Comparison of ENCODE assay signal across 26 mouse cellular contexts in genomic region chr11:70566586-70566985, GRCm38 (mm10). TPM values are rescaled to one million over a fixed set of nuclear protein-coding genes. Genes with fewer than 3 reads are reported as not detected.
DNase-seq lines count a peak whose midpoint lies in the region; ATAC-seq lines count a peak whose summit lies in the region.
"Had no signal": no experiment of that assay in that cellular context is flagged by ENCODE, and none has a peak within 500 bp of the region (broad histone marks: within the 10 kb centered on the region; RNA-seq: fewer than 3 reads in every experiment).

No protein-coding gene starts in this region.

- no peaks in the 10 kb centered on the region for H3K9me3 ChIP-seq in limb, embryonic 11.5 days (ENCODE audit: control insufficient read depth, low read length)
- H3K9me3 ChIP-seq in limb, embryonic 10.5 days (replicated peaks) = no peaks in the 10 kb centered on the region
- H3K9me3 ChIP-seq: embryonic facial prominence, embryonic 12.5 days; forebrain, embryonic 13.5 days; kidney, embryonic 15.5 days; limb, embryonic 15.5 days; liver, embryonic 15.5 days had no signal

- intact Hi-C loops in heart, postnatal 36 days (cut with DNase I) = no loop called here

- no peaks in the 10 kb centered on the region for H3K27me3 ChIP-seq in limb, embryonic 11.5 days (ENCODE audit: control insufficient read depth, insufficient read depth, low read length)
- no peaks in the 10 kb centered on the region for H3K27me3 ChIP-seq in limb, embryonic 10.5 days (ENCODE audit: low read depth, poor library complexity, severe bottlenecking)
- H3K27me3 ChIP-seq: embryonic facial prominence, embryonic 12.5 days; forebrain, embryonic 13.5 days; kidney, embryonic 15.5 days; limb, embryonic 15.5 days; liver, embryonic 15.5 days had no signal

- peak overlapping the region; percentile 12; the same call in 1 of the 2 replicates for H3K9ac ChIP-seq in limb, embryonic 11.5 days (ENCODE audit: low read length)
- H3K9ac ChIP-seq: embryonic facial prominence, embryonic 12.5 days; forebrain, embryonic 13.5 days; hindbrain, embryonic 14.5 days; kidney, embryonic 15.5 days; limb, embryonic 15.5 days; liver, embryonic 15.5 days had no signal

- DNase-seq in embryo, embryonic 11.5 days (ENCODE audit: low read depth, low spot score) = peak; percentile 13
- DNase-seq in embryo, embryonic 10 days (ENCODE audit: low spot score) = no peak
- peak; percentile 31 for DNase-seq in heart, postnatal 4 days
- no peak for DNase-seq in heart, postnatal 36 days
- no peak for DNase-seq in limb, embryonic 11.5 days (ENCODE audit: low spot score)
- no peak for DNase-seq in limb, embryonic 10.5 days (ENCODE audit: low spot score)
- DNase-seq in mesoderm, embryonic 11.5 days (ENCODE audit: low read depth, low spot score) = peak; percentile 50
- no peak for DNase-seq in right cerebral cortex, postnatal 4 days
- DNase-seq: adrenal gland, adult 2 months; cerebellum, adult 2 months; gastrocnemius, postnatal 14 days; midbrain, embryonic 14.5 days had no signal

- H3K27ac ChIP-seq in limb, embryonic 11.5 days (replicated peaks; ENCODE audit: low read depth, low read length) = no peak overlapping the region
- no peak overlapping the region for H3K27ac ChIP-seq in limb, embryonic 10.5 days
- H3K27ac ChIP-seq: embryonic facial prominence, embryonic 12.5 days; forebrain, embryonic 13.5 days; hindbrain, embryonic 14.5 days; kidney, embryonic 15.5 days; limb, embryonic 15.5 days; liver, embryonic 15.5 days; macrophage had no signal

- WGBS in limb, embryonic 11.5 days = 57% methylated on average over 7 of the region's 7 CpGs
- 77% methylated on average over 7 of the region's 7 CpGs for WGBS in limb, embryonic 10.5 days

- ATAC-seq in limb, embryonic 11.5 days (ENCODE audit: insufficient number of reproducible peaks, low FRiP score, low TSS enrichment, low read depth) = no peak
- ATAC-seq: forebrain, embryonic 13.5 days had no signal

- peaks cover 30% of the 10 kb centered on the region for H3K4me1 ChIP-seq in limb, embryonic 11.5 days (ENCODE audit: control insufficient read depth, insufficient read depth, low read length)
- peaks cover 43% of the 10 kb centered on the region for H3K4me1 ChIP-seq in limb, embryonic 10.5 days

- no peak overlapping the region for H3K4me3 ChIP-seq in limb, embryonic 11.5 days (ENCODE audit: low read depth, low read length)
- H3K4me3 ChIP-seq in limb, embryonic 10.5 days = no peak overlapping the region
- H3K4me3 ChIP-seq: embryonic facial prominence, embryonic 12.5 days; erythroblast, embryonic 14.5 days; forebrain, embryonic 13.5 days; kidney, embryonic 15.5 days; limb, embryonic 15.5 days; liver, embryonic 15.5 days; myocyte had no signal

- H3K4me2 ChIP-seq in limb, embryonic 11.5 days (ENCODE audit: low read depth, severe bottlenecking) = 0 out of 2 replicates have a peak overlapping the region, but pooled peaks have one; percentile 10
- H3K4me2 ChIP-seq: embryonic facial prominence, embryonic 12.5 days; forebrain, embryonic 13.5 days; hindbrain, embryonic 14.5 days; kidney, embryonic 15.5 days; limb, embryonic 15.5 days; liver, embryonic 15.5 days had no signal

- peaks cover 2% of the 10 kb centered on the region; the same call in 1 of the 2 replicates for H3K36me3 ChIP-seq in limb, embryonic 11.5 days (ENCODE audit: control insufficient read depth, insufficient read depth, low read length)
- H3K36me3 ChIP-seq in limb, embryonic 10.5 days = peaks cover 16% of the 10 kb centered on the region
- H3K36me3 ChIP-seq: embryonic facial prominence, embryonic 12.5 days had no signal

RNA-seq across cellular contexts. Expression of gene Mink1, which starts 3.9 kb away (rescaled TPM):
- total RNA-seq in heart, postnatal 4 days (2021) = 10 to 100 TPM; 38.2 to 42.5 TPM
- total RNA-seq in heart, postnatal 36 days (2021) = 10 to 100 TPM; 43.9 to 49.4 TPM
- polyA plus RNA-seq in limb, embryonic 11.5 days (2014; fragmentation: Nextera tagmentation; extraction: Ambion mirVana) = 21.2 and 22.7 TPM in 2 replicates
- polyA plus RNA-seq in limb, embryonic 10.5 days (2016; fragmentation: Nextera tagmentation; extraction: Ambion mirVana) = 15.1 and 17.2 TPM in 2 replicates

RNA-seq across cellular contexts. Expression of gene Pld2, which starts 26.7 kb away (rescaled TPM):
- total RNA-seq in heart, postnatal 4 days (2021) = 1 to 10 TPM; 8.3 to 9.3 TPM
- 1 to 10 TPM; 6.3 to 6.5 TPM for total RNA-seq in heart, postnatal 36 days (2021)
- polyA plus RNA-seq in limb, embryonic 11.5 days (2014; fragmentation: Nextera tagmentation; extraction: Ambion mirVana) = 2.4 and 3.9 TPM in 2 replicates
- 1.4 and 2.0 TPM in 2 replicates for polyA plus RNA-seq in limb, embryonic 10.5 days (2016; fragmentation: Nextera tagmentation; extraction: Ambion mirVana)

RNA-seq across cellular contexts. Expression of gene Gm40193, which starts 33.8 kb away (rescaled TPM):
- total RNA-seq in heart, postnatal 4 days (2021) = not detected
- total RNA-seq in heart, postnatal 36 days (2021) = not detected
- polyA plus RNA-seq in limb, embryonic 11.5 days (2014; fragmentation: Nextera tagmentation; extraction: Ambion mirVana) = not detected in 2 replicates
- polyA plus RNA-seq in limb, embryonic 10.5 days (2016; fragmentation: Nextera tagmentation; extraction: Ambion mirVana) = not detected in 2 replicates
- total RNA-seq: adrenal gland, adult 2 months; gastrocnemius, postnatal 14 days; layer of hippocampus, adult 18-20 months had no signal
- polyA plus RNA-seq: adrenal gland, adult 2 months; cerebellum, adult 2 months; embryonic facial prominence, embryonic 12.5 days; erythroblast, embryonic 14.5 days; forebrain, embryonic 13.5 days; heart, embryonic 14.5 days; hindbrain, embryonic 14.5 days; intestine, embryonic 14.5 days; kidney, embryonic 15.5 days; limb, embryonic 15.5 days; liver, embryonic 15.5 days; lung, embryonic 16.5 days; macrophage; midbrain, embryonic 14.5 days; myocyte; stomach, embryonic 16.5 days had no signal

RNA-seq across cellular contexts. Expression of gene Psmb6, which starts 41.4 kb away (rescaled TPM):
- 100 to 1,000 TPM; 296 TPM for total RNA-seq in heart, postnatal 4 days (2021)
- total RNA-seq in heart, postnatal 36 days (2021) = 100 to 1,000 TPM; 230 to 233 TPM
- 964 and 999 TPM in 2 replicates for polyA plus RNA-seq in limb, embryonic 11.5 days (2014; fragmentation: Nextera tagmentation; extraction: Ambion mirVana)
- 1,140 and 1,215 TPM in 2 replicates for polyA plus RNA-seq in limb, embryonic 10.5 days (2016; fragmentation: Nextera tagmentation; extraction: Ambion mirVana)

RNA-seq across cellular contexts. Expression of gene Gltpd2, which starts 47.6 kb away (rescaled TPM):
- not detected for total RNA-seq in heart, postnatal 4 days (2021)
- total RNA-seq in heart, postnatal 36 days (2021) = not detected
- 0.39 and 0.50 TPM in 2 replicates for polyA plus RNA-seq in limb, embryonic 11.5 days (2014; fragmentation: Nextera tagmentation; extraction: Ambion mirVana)
- 0.16 and 0.19 TPM in 2 replicates for polyA plus RNA-seq in limb, embryonic 10.5 days (2016; fragmentation: Nextera tagmentation; extraction: Ambion mirVana)
- total RNA-seq: gastrocnemius, postnatal 14 days; layer of hippocampus, adult 18-20 months had no signal
- polyA plus RNA-seq: cerebellum, adult 2 months; erythroblast, embryonic 14.5 days; forebrain, embryonic 13.5 days; macrophage; myocyte had no signal

Comparison
In these comparisons a context has a peak if more than half of its experiments do, and no peak if none do; other contexts are left out.
1. DNase-seq: peak in embryo, embryonic 11.5 days (single experiment), heart, postnatal 4 days (single experiment) and mesoderm, embryonic 11.5 days (single experiment); none in embryo, embryonic 10 days (single experiment), heart, postnatal 36 days (0 of 2), limb, embryonic 11.5 days (single experiment), limb, embryonic 10.5 days (single experiment) and right cerebral cortex, postnatal 4 days (single experiment).